ENCODE assay signal across 28 mouse cellular contexts in the genomic region with DNA sequence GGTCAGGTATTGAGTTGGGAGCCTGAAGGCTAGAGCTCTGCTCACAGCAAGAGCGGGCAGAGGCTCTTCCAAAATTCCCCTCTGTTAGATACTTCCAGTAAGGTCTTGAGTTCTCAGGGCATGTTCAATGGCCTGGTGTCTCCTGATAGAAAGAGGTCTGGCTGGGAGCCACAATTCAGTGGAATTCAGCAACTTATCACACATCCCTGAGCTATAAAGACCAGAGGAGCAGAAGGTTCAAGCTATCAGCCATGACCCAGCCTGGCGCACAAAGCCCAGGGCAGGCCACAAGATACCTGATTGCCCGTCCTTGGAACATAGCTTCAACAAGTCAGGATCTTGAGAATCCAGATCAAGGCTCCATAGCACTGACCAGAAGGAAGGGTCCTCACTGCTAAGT.
DNase-seq lines count a peak whose midpoint lies in the region; ATAC-seq and TF ChIP-seq lines count a peak whose summit lies in the region.
"Had no signal": no experiment of that assay in that cellular context is flagged by ENCODE, and none has a peak within 500 bp of the region (broad histone marks: within the 10 kb centered on the region; RNA-seq: fewer than 3 reads in every experiment).

No protein-coding gene starts in this region.

- no peaks in the 10 kb centered on the region for H3K9me3 ChIP-seq in embryonic facial prominence, embryonic 13.5 days
- H3K9me3 ChIP-seq in limb, embryonic 10.5 days (replicated peaks), result no peaks in the 10 kb centered on the region
- H3K9me3 ChIP-seq in midbrain, embryonic 15.5 days, result no peaks in the 10 kb centered on the region
- H3K9me3 ChIP-seq: forebrain, embryonic 10.5 days; heart, embryonic 10.5 days; heart, embryonic 13.5 days; hindbrain, embryonic 12.5 days; intestine, embryonic 15.5 days had no signal

- peak overlapping the region; percentile 72 for H3K27ac ChIP-seq in embryonic facial prominence, embryonic 13.5 days
- peak overlapping the region; percentile 90; the same call in 1 of the 2 replicates for H3K27ac ChIP-seq in limb, embryonic 10.5 days
- no peak overlapping the region for H3K27ac ChIP-seq in midbrain, embryonic 15.5 days
- H3K27ac ChIP-seq in kidney, adult 2 months (ENCODE audit: insufficient read depth, low read depth, low read length), result no peak overlapping the region
- H3K27ac ChIP-seq: gastrocnemius, adult 2 months; heart, embryonic 10.5 days; heart, embryonic 13.5 days; hindbrain, embryonic 12.5 days had no signal

- ATAC-seq in common myeloid progenitor, adult 5-6 weeks (replicated peaks; ENCODE audit: low read depth, poor library complexity, severe bottlenecking), result peak; percentile 50; the same call in 1 of the 2 replicates
- no peak for ATAC-seq in embryonic facial prominence, embryonic 13.5 days (ENCODE audit: insufficient number of reproducible peaks, insufficient read depth, low FRiP score, low TSS enrichment, low read depth)
- ATAC-seq in midbrain, embryonic 15.5 days (replicated peaks), result no peak
- ATAC-seq: activated CD4-positive, CD25-positive, alpha-beta regulatory T cell, adult 4 months; CD4-positive, CD25-positive, alpha-beta regulatory T cell, adult 4 months; forebrain, embryonic 14.5 days; forebrain, postnatal 0 days; hindbrain, embryonic 16.5 days; intestine, embryonic 15.5 days had no signal

- TF ChIP-seq POLR2A in kidney, adult 2 months (IDR thresholded peaks at IDR 0.05; ENCODE audit: low read depth, low read length), result no peak

- TF ChIP-seq CTCF in kidney, adult 2 months (conservative IDR thresholded peaks at IDR 0.05; ENCODE audit: insufficient read depth, insufficient read length, low read depth, low read length), result no peak

- H3K4me2 ChIP-seq in embryonic facial prominence, embryonic 13.5 days, result no peak overlapping the region
- H3K4me2 ChIP-seq in midbrain, embryonic 15.5 days, result no peak overlapping the region
- H3K4me2 ChIP-seq: heart, embryonic 13.5 days; hindbrain, embryonic 12.5 days; intestine, embryonic 15.5 days had no signal

- 95% methylated on average over 3 of the region's 3 CpGs for WGBS in embryonic facial prominence, embryonic 13.5 days
- 96% methylated on average over 3 of the region's 3 CpGs for WGBS in limb, embryonic 10.5 days
- 94% methylated on average over 3 of the region's 3 CpGs for WGBS in midbrain, embryonic 15.5 days
- 100% methylated on average over 3 of the region's 3 CpGs for WGBS in kidney, adult 2 months

- H3K36me3 ChIP-seq in embryonic facial prominence, embryonic 13.5 days, result no peaks in the 10 kb centered on the region
- no peaks in the 10 kb centered on the region for H3K36me3 ChIP-seq in limb, embryonic 10.5 days
- H3K36me3 ChIP-seq in midbrain, embryonic 15.5 days (replicated peaks), result no peaks in the 10 kb centered on the region
- H3K36me3 ChIP-seq in kidney, adult 2 months (ENCODE audit: control insufficient read depth, insufficient read depth, low read length), result no peaks in the 10 kb centered on the region
- H3K36me3 ChIP-seq: heart, embryonic 10.5 days; heart, embryonic 13.5 days; hindbrain, embryonic 12.5 days; intestine, embryonic 15.5 days had no signal

- no peak for DNase-seq in limb, embryonic 10.5 days (ENCODE audit: low spot score)
- peak; percentile 23 to 38 for DNase-seq in spleen, postnatal 36 days (ENCODE audit: low spot score in 2 of 2)
- no peak for DNase-seq in kidney, adult 2 months
- DNase-seq in cerebellum, adult 11 months, result no peak
- DNase-seq: adrenal gland, adult 8-10 months; adrenal gland, postnatal 25 days; cerebellum, adult 2 months; cerebellum, adult 9-11 months; cerebellum, postnatal 25 days; embryo, embryonic 11 days; forebrain, postnatal 0 days; gastrocnemius, adult 2 months; gastrocnemius, postnatal 14 days; heart, postnatal 14 days; kidney, adult 11 months had no signal

- no peak overlapping the region for H3K9ac ChIP-seq in embryonic facial prominence, embryonic 13.5 days
- H3K9ac ChIP-seq in midbrain, embryonic 15.5 days, result no peak overlapping the region
- H3K9ac ChIP-seq: forebrain, postnatal 0 days; heart, embryonic 13.5 days; hindbrain, embryonic 12.5 days; intestine, embryonic 15.5 days had no signal

- H3K27me3 ChIP-seq in embryonic facial prominence, embryonic 13.5 days, result no peaks in the 10 kb centered on the region
- H3K27me3 ChIP-seq in limb, embryonic 10.5 days (ENCODE audit: low read depth, poor library complexity, severe bottlenecking), result no peaks in the 10 kb centered on the region
- no peaks in the 10 kb centered on the region for H3K27me3 ChIP-seq in midbrain, embryonic 15.5 days (replicated peaks)
- H3K27me3 ChIP-seq in kidney, adult 2 months (replicated peaks; ENCODE audit: control insufficient read depth, insufficient read depth, low read length), result no peaks in the 10 kb centered on the region
- H3K27me3 ChIP-seq: heart, embryonic 13.5 days; hindbrain, embryonic 12.5 days; intestine, embryonic 15.5 days had no signal

- H3K4me3 ChIP-seq in embryonic facial prominence, embryonic 13.5 days, result no peak overlapping the region
- no peak overlapping the region for H3K4me3 ChIP-seq in limb, embryonic 10.5 days
- H3K4me3 ChIP-seq in midbrain, embryonic 15.5 days, result no peak overlapping the region
- H3K4me3 ChIP-seq in kidney, adult 2 months (ENCODE audit: insufficient read depth, low read depth, low read length), result no peak overlapping the region
- H3K4me3 ChIP-seq: erythroblast, embryonic 14.5 days; forebrain, embryonic 10.5 days; gastrocnemius, adult 2 months; heart, embryonic 10.5 days; heart, embryonic 13.5 days; hindbrain, embryonic 12.5 days; intestine, embryonic 15.5 days had no signal

- H3K4me1 ChIP-seq in embryonic facial prominence, embryonic 13.5 days, result peaks cover 73% of the 10 kb centered on the region
- H3K4me1 ChIP-seq in limb, embryonic 10.5 days, result peaks cover 62% of the 10 kb centered on the region
- peaks cover 24% of the 10 kb centered on the region for H3K4me1 ChIP-seq in midbrain, embryonic 15.5 days
- H3K4me1 ChIP-seq in kidney, adult 2 months (ENCODE audit: control insufficient read depth, insufficient read depth, low read length), result peaks cover 8% of the 10 kb centered on the region

Comparison
In these comparisons a context has a peak if more than half of its experiments do, and no peak if none do; other contexts are left out.
1. H3K27ac ChIP-seq: peak in embryonic facial prominence, embryonic 13.5 days (single experiment) and limb, embryonic 10.5 days (single experiment); none in midbrain, embryonic 15.5 days (single experiment) and kidney, adult 2 months (single experiment).
2. DNase-seq: peak in spleen, postnatal 36 days (2 of 2); none in limb, embryonic 10.5 days (single experiment), kidney, adult 2 months (single experiment) and cerebellum, adult 11 months (single experiment).